Mouse (Mus musculus) kidney, adult 2 months (tissue): ENCODE data around the gene Stk38. TPM values are rescaled to one million over a fixed set of nuclear protein-coding genes. Genes with fewer than 3 reads are reported as not detected.

Experiments
- DNase-seq: peaks from one replicate; pipeline ENCODE4 v3.0.0; 2021
- H3K27ac ChIP-seq: fragments of 200-500 bp; 2 replicates; pipeline ENCODE4 v1.5.1; 2012; ENCODE audit warnings: low read depth, low read length, control low read depth, inconsistent platforms; ENCODE audit not compliant: insufficient read depth
- H3K27me3 ChIP-seq: fragments of 200-500 bp; replicated peaks from 2 replicates; pipeline ENCODE4 v1.6.1; 2012; ENCODE audit warnings: mild to moderate bottlenecking, moderate library complexity, low read length, inconsistent platforms; ENCODE audit not compliant: control insufficient read depth, insufficient read depth
- H3K36me3 ChIP-seq: fragments of 200-500 bp; 2 replicates; pipeline ENCODE4 v1.6.1; 2012; ENCODE audit warnings: mild to moderate bottlenecking, moderate library complexity, low read length, inconsistent platforms; ENCODE audit not compliant: control insufficient read depth, insufficient read depth
- H3K4me1 ChIP-seq: fragments of 200-500 bp; 2 replicates; pipeline ENCODE4 v1.6.1; 2011; ENCODE audit warnings: low read length; ENCODE audit not compliant: control insufficient read depth, insufficient read depth
- H3K4me3 ChIP-seq: fragments of 200-500 bp; 2 replicates; pipeline ENCODE4 v1.5.1; 2011; ENCODE audit warnings: mild to moderate bottlenecking, low read depth, low read length, control low read depth; ENCODE audit not compliant: insufficient read depth
- CTCF ChIP-seq: fragments of 200-500 bp; conservative IDR thresholded peaks from 2 replicates; pipeline ENCODE4 v1.5.1; 2011; ENCODE audit warnings: low read depth, mild to moderate bottlenecking, control low read depth, low read length, moderate library complexity, mixed read lengths; ENCODE audit not compliant: insufficient read depth, insufficient read length
- POLR2A ChIP-seq: fragments of 200-500 bp; IDR thresholded peaks from one replicate; pipeline ENCODE4 v1.6.1; 2011; ENCODE audit warnings: low read depth, low read length, control low read depth
- WGBS: fragments of 180-500 bp; shearing (Covaris S2); methylation state at CpG from one replicate; pipeline ENCODE4 v1.1.7; 2018; 5-methylcytosine and 5-hydroxymethylcytosine counted together
- polyA plus RNA-seq: library from polyadenylated mRNA; depleted of rRNA; stranded (reverse); fragments of >200 nt; gene quantifications from 2 replicates; pipeline ENCODE4 v1.2.3, GENCODE M21; 2012

The Stk38 gene
- polyA plus RNA-seq, 1 experiment = 61.7 TPM

- no peak overlapping the region for H3K4me3 ChIP-seq
- DNase-seq = no peak
- no peaks in the 10 kb centered on the region for H3K27me3 ChIP-seq
- H3K36me3 ChIP-seq = no peaks in the 10 kb centered on the region
- H3K27ac ChIP-seq = no peak overlapping the region
- TF ChIP-seq CTCF (no peak), POLR2A (no peak)
- 86% methylated on average over 6 of the region's 6 CpGs for WGBS
- peaks cover 4% of the 10 kb centered on the region for H3K4me1 ChIP-seq
Measured at GRCm38 (mm10) chr17:29030321-29031034, 22.7 kb upstream of the Stk38 start.

GRCm38 (mm10) chr17:29026652-29027356 lies 19.0 kb upstream of the Stk38 start:
- DNase-seq = no peak
- H3K36me3 ChIP-seq = no peaks in the 10 kb centered on the region
- H3K4me1 ChIP-seq = no peaks in the 10 kb centered on the region; the same call in 1 of the 2 replicates
- no peaks in the 10 kb centered on the region for H3K27me3 ChIP-seq
- TF ChIP-seq CTCF = no peak
- TF ChIP-seq POLR2A = no peak
- no peak overlapping the region for H3K4me3 ChIP-seq
- WGBS = 88% methylated on average over 5 of the region's 5 CpGs
- H3K27ac ChIP-seq = no peak overlapping the region

DNA sequence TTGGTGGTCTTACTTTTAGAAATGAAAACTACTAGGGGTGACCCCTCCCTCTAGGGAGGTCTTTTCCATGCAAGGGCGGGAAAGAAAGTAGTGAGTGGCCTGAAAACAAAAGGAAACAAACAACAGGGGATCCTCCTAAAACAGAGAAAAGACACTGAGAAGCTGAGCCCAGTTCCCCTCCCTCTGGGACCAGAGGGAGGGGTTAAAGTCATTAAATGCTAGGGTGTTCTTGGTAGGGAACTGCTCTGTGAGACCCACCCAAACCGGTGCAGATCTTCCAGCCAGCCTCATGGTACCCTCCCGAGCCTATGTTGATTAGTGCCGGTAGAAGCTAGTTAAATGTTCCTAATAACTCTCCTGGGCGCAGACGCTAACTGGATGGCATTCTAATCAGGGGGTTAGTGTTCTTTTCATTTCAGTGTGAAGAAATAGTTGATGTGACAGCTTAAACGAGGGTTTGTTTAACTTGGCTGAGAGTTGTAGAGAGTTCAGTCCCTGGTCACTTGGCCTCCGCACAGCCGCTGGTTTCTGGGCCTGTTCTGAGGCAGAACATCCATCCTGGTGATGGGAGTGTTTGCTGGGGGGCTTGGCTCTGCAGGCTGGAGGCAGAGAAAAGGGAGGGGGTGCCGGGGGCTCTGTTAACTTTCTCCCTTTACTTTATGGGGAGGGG lies 17.2 kb upstream of the Stk38 start:
- peak; percentile 56 for DNase-seq
- Histone ChIP-seq H3K4me1 (no peaks in the 10 kb centered on the region), H3K27me3 (no peaks in the 10 kb centered on the region), H3K4me3 (no peak overlapping the region), H3K36me3 (no peaks in the 10 kb centered on the region), H3K27ac (no peak overlapping the region)
- 49% methylated on average over 10 of the region's 10 CpGs for WGBS
- TF ChIP-seq POLR2A (no peak), CTCF (no peak)

GRCm38 (mm10) chr17:29024047-29024892 lies 16.5 kb upstream of the Stk38 start:
- WGBS = 77% methylated on average over 22 of the region's 22 CpGs
- Histone ChIP-seq H3K27me3 (no peaks in the 10 kb centered on the region), H3K36me3 (no peaks in the 10 kb centered on the region), H3K4me1 (no peaks in the 10 kb centered on the region), H3K27ac (no peak overlapping the region), H3K4me3 (no peak overlapping the region)
- TF ChIP-seq POLR2A (no peak), CTCF (no peak)
- no peak for DNase-seq

DNA sequence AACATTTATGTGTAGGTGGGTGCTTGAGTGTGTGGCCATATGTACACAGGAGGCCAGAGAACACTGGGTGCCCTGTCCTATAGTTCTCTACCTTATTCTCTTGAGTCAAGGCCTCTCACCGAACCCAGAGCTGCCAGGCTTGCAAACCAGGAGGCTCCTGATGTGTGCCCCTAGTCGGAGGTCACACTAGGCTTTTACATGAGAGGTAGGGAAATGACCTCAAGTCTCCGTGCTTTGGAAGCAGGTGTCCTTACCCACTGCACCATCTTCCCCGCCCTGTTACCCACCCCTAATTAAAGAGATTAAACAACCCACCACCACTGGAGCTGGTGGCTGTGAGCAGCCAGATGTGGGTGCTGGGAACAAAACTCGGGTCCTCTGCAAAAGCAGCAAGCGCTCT lies 15.6 kb upstream of the Stk38 start:
- DNase-seq = no peak
- H3K27me3 ChIP-seq = no peaks in the 10 kb centered on the region
- no peaks in the 10 kb centered on the region for H3K36me3 ChIP-seq
- H3K4me1 ChIP-seq = no peaks in the 10 kb centered on the region
- no peak for TF ChIP-seq CTCF
- TF ChIP-seq POLR2A = no peak
- 93% methylated on average over 6 of the region's 6 CpGs for WGBS
- no peak overlapping the region for H3K4me3 ChIP-seq
- no peak overlapping the region for H3K27ac ChIP-seq

DNA sequence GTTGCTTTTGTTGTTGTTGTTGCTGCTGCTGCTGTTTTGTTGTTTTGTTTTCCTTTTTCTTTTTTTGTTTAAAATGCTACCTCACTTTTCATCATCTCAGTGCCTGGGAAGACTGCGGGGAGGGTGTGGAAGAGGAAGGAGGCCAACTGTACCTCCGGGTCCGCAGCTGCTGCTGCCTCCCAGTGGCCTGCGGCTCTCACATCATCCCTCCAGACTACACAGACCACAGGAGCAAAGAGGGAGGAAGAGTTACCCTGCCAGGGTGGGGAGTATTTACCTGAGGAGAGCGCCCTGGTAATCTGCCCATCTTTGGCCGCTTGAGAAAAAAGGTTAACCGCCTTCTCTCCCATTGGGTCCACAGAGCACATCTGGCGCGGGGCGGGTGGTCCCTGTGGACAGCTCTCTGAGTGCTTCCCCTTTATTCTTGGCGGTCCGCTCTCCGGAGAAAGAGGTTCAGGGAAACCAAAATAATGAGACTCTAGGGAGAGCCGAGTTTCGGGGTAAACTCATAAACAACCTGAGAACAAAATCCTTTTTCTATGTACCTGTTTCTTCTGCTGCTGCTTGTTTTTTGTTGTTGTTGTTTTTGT lies 14.5 kb upstream of the Stk38 start:
- TF ChIP-seq CTCF (peak; percentile 62), POLR2A (no peak)
- Histone ChIP-seq H3K4me3 (no peak overlapping the region), H3K4me1 (no peaks in the 10 kb centered on the region), H3K27me3 (no peaks in the 10 kb centered on the region), H3K27ac (no peak overlapping the region), H3K36me3 (no peaks in the 10 kb centered on the region)
- no peak for DNase-seq
- WGBS = 32% methylated on average over 15 of the region's 15 CpGs

DNA sequence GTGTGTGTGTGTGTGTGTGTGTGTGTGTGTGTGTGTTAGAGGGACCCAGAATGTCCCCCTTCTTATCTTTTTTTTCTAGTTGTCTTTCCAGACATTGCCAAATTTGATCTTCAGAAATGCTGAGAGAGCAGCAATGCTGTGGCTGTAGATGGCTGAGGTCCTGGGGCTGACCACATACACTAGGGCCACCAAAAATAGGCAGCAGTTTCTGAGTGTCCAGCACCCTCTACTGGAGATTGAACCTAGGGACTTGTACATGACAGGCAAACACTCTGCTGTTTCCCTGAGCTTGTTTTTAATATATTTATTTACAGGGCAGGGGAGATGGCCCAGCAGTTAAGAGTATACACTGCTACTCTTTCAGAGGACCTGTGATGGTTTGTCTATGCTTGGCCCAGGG lies 12.6 kb upstream of the Stk38 start:
- Histone ChIP-seq H3K27me3 (no peaks in the 10 kb centered on the region), H3K27ac (no peak overlapping the region), H3K36me3 (no peaks in the 10 kb centered on the region), H3K4me3 (no peak overlapping the region), H3K4me1 (no peaks in the 10 kb centered on the region)
- TF ChIP-seq CTCF (peak; percentile 57), POLR2A (no peak)
- no peak for DNase-seq
